Mouse (Mus musculus) megakaryocyte, embryonic 14.5 days (primary cell): ENCODE data around the gene Zdhhc20.

Source experiments
- FLI1 ChIP-seq: IDR thresholded peaks from 2 replicates; pipeline ENCODE4 v1.6.1; 2012; ENCODE audit warnings: low read length, inconsistent platforms, mixed read lengths
- GATA1 ChIP-seq: IDR thresholded peaks from 3 replicates; pipeline ENCODE4 v1.6.1; 2012; ENCODE audit warnings: mixed read lengths, low read length, inconsistent platforms, borderline replicate concordance

DNA sequence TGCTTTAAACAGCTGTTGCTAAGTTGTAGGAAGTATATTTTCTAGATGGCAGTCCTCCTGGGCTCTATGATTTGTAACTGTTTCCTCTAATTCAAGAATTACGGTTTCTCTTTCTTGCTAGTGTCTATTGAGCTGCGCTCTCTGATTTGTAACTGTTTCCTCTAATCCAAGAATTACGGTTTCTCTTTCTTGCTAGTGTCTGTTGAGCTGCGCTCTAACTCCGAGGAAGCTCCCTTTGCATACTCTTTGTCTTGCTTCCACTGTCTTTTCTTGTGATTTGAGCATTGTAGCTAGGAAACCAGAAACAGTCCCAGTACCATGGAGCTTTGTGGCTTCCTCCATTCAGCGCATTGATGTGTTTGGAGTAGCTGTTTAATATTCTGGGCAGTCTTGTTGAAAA lies 25.3 kb upstream of the Zdhhc20 start:
- TF ChIP-seq GATA1 (no peak), FLI1 (no peak)
